Mouse (Mus musculus): ENCODE results near the gene Scfd2. TPM values are rescaled to one million over a fixed set of nuclear protein-coding genes. Genes with fewer than 3 reads are reported as not detected.

Gene Scfd2
- polyA plus RNA-seq, 1 experiment = 3.1 TPM

GRCm38 (mm10) chr5:74326228-74326627 is 205.3 kb downstream of the Scfd2 start:
- no peak overlapping the region for H3K4me3 ChIP-seq (replicated peaks; ENCODE audit: control insufficient read depth, low read depth, low read length)
- WGBS = 91% methylated on average over 6 of the region's 6 CpGs
- no peak overlapping the region for H3K27ac ChIP-seq (ENCODE audit: control insufficient read depth, insufficient read depth, low read depth, low read length, poor library complexity)
- H3K4me1 ChIP-seq (ENCODE audit: control insufficient read depth, insufficient read depth, low read length) = no peaks in the 10 kb centered on the region
- TF ChIP-seq CTCF (IDR thresholded peaks at IDR 0.05; ENCODE audit: control insufficient read depth, insufficient read depth, low read length) = no peak
- TF ChIP-seq POLR2A (IDR thresholded peaks at IDR 0.05; ENCODE audit: borderline replicate concordance, control insufficient read depth, low read depth, low read length) = no peak

GRCm38 (mm10) chr5:74321010-74321746 is 210.4 kb downstream of the Scfd2 start:
- no peaks in the 10 kb centered on the region for H3K4me1 ChIP-seq (ENCODE audit: control insufficient read depth, insufficient read depth, low read length)
- TF ChIP-seq POLR2A (IDR thresholded peaks at IDR 0.05; ENCODE audit: borderline replicate concordance, control insufficient read depth, low read depth, low read length) (no peak), CTCF (IDR thresholded peaks at IDR 0.05; ENCODE audit: control insufficient read depth, insufficient read depth, low read length) (no peak)
- no peak overlapping the region for H3K4me3 ChIP-seq (replicated peaks; ENCODE audit: control insufficient read depth, low read depth, low read length)
- 86% methylated on average over 10 of the region's 10 CpGs for WGBS
- H3K27ac ChIP-seq (ENCODE audit: control insufficient read depth, insufficient read depth, low read depth, low read length, poor library complexity) = no peak overlapping the region

- Histone ChIP-seq H3K4me3 (replicated peaks; ENCODE audit: control insufficient read depth, low read depth, low read length) (no peak overlapping the region), H3K4me1 (ENCODE audit: control insufficient read depth, insufficient read depth, low read length) (no peaks in the 10 kb centered on the region), H3K27ac (ENCODE audit: control insufficient read depth, insufficient read depth, low read depth, low read length, poor library complexity) (no peak overlapping the region)
- TF ChIP-seq POLR2A (IDR thresholded peaks at IDR 0.05; ENCODE audit: borderline replicate concordance, control insufficient read depth, low read depth, low read length) (no peak), CTCF (IDR thresholded peaks at IDR 0.05; ENCODE audit: control insufficient read depth, insufficient read depth, low read length) (no peak)
- WGBS = 72% methylated on average over 2 of the region's 2 CpGs
These were observed 212.0 kb downstream of the Scfd2 start for GRCm38 (mm10) chr5:74319551-74319950.

DNA sequence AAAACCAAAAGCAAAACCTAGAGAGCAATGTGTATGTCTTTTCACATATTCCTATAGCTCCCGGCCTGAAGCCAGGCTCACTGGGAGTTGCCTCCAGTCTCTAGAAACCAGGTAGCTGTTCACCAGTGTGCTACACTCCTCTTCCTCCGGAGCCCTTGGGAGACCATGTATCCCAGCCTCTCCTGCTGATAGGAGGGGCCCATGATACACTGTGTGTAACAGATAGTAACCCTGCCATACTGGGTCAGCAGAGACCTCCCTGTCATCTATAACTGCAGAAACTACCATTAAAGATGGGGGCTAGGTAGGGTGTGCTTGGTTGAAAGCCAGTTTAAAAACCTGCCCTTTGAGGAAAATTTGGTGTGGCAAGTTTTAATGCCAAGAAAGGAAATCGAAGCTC is 214.4 kb downstream of the Scfd2 start:
- Histone ChIP-seq H3K4me3 (replicated peaks; ENCODE audit: control insufficient read depth, low read depth, low read length) (no peak overlapping the region), H3K4me1 (ENCODE audit: control insufficient read depth, insufficient read depth, low read length) (no peaks in the 10 kb centered on the region), H3K27ac (ENCODE audit: control insufficient read depth, insufficient read depth, low read depth, low read length, poor library complexity) (no peak overlapping the region)
- no peak for TF ChIP-seq CTCF (IDR thresholded peaks at IDR 0.05; ENCODE audit: control insufficient read depth, insufficient read depth, low read length)
- no peak for TF ChIP-seq POLR2A (IDR thresholded peaks at IDR 0.05; ENCODE audit: borderline replicate concordance, control insufficient read depth, low read depth, low read length)
- 86% methylated on average over 3 of the region's 3 CpGs for WGBS

DNA sequence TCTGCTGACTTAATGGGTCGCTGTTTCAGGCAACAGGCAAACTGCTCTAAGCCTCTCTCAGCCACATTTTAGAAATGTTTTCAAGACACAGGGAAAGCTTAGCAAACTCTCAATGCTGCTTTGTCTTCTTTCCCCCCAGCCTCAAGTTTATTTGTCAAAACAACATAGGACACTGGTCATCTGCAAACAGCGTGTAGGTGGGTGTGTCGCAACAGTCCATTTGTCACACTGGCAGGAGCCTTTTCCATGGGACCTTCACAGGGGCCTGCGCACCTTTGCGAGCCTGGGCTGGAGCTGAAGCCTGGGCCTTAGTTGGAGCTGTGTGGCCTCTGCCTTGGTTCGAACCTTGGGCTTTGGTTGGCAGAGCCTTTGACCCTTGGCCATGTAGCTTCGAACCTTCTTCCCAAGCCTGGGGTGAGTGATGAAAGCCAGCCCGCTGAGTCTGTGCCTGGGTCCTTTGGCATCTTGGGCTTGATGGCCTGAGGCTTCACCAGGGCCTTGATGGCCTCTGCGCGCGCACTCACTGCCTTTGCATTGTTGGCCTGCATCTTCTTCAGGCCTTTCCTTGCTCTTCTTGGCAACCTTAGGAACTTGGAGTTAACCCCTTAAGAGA is 215.1 kb downstream of the Scfd2 start:
- Histone ChIP-seq H3K4me1 (ENCODE audit: control insufficient read depth, insufficient read depth, low read length) (no peaks in the 10 kb centered on the region), H3K27ac (ENCODE audit: control insufficient read depth, insufficient read depth, low read depth, low read length, poor library complexity) (no peak overlapping the region), H3K4me3 (replicated peaks; ENCODE audit: control insufficient read depth, low read depth, low read length) (no peak overlapping the region)
- WGBS = 88% methylated on average over 11 of the region's 11 CpGs
- TF ChIP-seq POLR2A (IDR thresholded peaks at IDR 0.05; ENCODE audit: borderline replicate concordance, control insufficient read depth, low read depth, low read length) (no peak), CTCF (IDR thresholded peaks at IDR 0.05; ENCODE audit: control insufficient read depth, insufficient read depth, low read length) (no peak)

GRCm38 (mm10) chr5:74315471-74316245 is 215.9 kb downstream of the Scfd2 start:
- TF ChIP-seq CTCF (IDR thresholded peaks at IDR 0.05; ENCODE audit: control insufficient read depth, insufficient read depth, low read length) = no peak
- TF ChIP-seq POLR2A (IDR thresholded peaks at IDR 0.05; ENCODE audit: borderline replicate concordance, control insufficient read depth, low read depth, low read length) = no peak
- Histone ChIP-seq H3K4me1 (ENCODE audit: control insufficient read depth, insufficient read depth, low read length) (no peaks in the 10 kb centered on the region), H3K27ac (ENCODE audit: control insufficient read depth, insufficient read depth, low read depth, low read length, poor library complexity) (no peak overlapping the region), H3K4me3 (replicated peaks; ENCODE audit: control insufficient read depth, low read depth, low read length) (no peak overlapping the region)
- WGBS = 82% methylated on average over 12 of the region's 12 CpGs

DNA sequence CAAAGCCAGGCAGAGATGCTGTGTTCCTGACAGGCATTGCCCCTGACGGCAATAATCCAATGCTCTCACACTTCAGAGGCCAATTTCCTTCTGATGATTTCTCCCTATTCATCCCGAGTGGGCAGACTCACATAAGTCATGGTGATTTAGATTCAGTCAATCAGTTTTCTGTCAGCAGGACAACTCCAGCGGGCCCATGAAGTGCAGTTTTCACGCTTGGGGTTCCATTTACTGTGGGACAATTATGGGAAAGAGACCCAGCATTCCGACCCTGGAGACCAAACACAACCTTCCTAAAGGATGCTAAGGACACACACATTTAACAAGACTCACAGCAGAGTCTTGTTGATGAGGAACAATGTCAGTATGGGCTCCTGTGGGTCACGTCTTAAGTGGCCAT is 217.1 kb downstream of the Scfd2 start:
- H3K4me3 ChIP-seq (replicated peaks; ENCODE audit: control insufficient read depth, low read depth, low read length) = no peak overlapping the region
- no peaks in the 10 kb centered on the region for H3K4me1 ChIP-seq (ENCODE audit: control insufficient read depth, insufficient read depth, low read length)
- WGBS = 77% methylated on average over 6 of the region's 6 CpGs
- TF ChIP-seq CTCF (IDR thresholded peaks at IDR 0.05; ENCODE audit: control insufficient read depth, insufficient read depth, low read length) (no peak), POLR2A (IDR thresholded peaks at IDR 0.05; ENCODE audit: borderline replicate concordance, control insufficient read depth, low read depth, low read length) (no peak)
- no peak overlapping the region for H3K27ac ChIP-seq (ENCODE audit: control insufficient read depth, insufficient read depth, low read depth, low read length, poor library complexity)

DNA sequence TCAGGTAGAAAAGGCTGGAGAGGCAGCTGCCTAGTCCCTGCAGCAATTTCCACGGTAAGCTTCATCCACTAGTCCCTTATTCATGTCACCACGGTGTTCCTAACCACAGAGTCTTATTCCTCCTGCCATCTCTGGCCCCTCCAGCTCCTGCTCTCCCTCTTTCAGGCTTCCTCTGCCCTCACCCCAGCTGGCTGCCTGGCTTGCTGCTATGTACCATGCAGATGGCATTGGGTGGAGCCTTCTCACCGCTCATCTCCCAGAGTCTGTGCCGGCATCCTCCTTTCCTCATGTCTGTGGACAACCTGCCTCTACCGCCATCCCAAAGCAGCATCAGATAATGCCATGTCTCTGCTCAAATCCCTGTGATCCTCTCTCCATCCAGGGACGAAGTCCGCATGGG is 218.0 kb downstream of the Scfd2 start:
- no peak for TF ChIP-seq POLR2A (IDR thresholded peaks at IDR 0.05; ENCODE audit: borderline replicate concordance, control insufficient read depth, low read depth, low read length)
- TF ChIP-seq CTCF (IDR thresholded peaks at IDR 0.05; ENCODE audit: control insufficient read depth, insufficient read depth, low read length) = no peak
- H3K4me1 ChIP-seq (ENCODE audit: control insufficient read depth, insufficient read depth, low read length) = no peaks in the 10 kb centered on the region
- H3K27ac ChIP-seq (ENCODE audit: control insufficient read depth, insufficient read depth, low read depth, low read length, poor library complexity) = no peak overlapping the region
- 83% methylated on average over 7 of the region's 7 CpGs for WGBS
- H3K4me3 ChIP-seq (replicated peaks; ENCODE audit: control insufficient read depth, low read depth, low read length) = no peak overlapping the region

Measured in bone marrow, adult 2 months (tissue).